Mouse (Mus musculus) heart, postnatal 0 days (tissue): ENCODE data around the gene Klf14.

Experiments used
- CTCF ChIP-seq: IDR thresholded peaks from 2 replicates; pipeline ENCODE4 v1.5.1; 2016; ENCODE audit warnings: antibody characterized with exemption, control low read depth, low read depth
- EP300 ChIP-seq: IDR thresholded peaks from 2 replicates; pipeline ENCODE4 v1.6.1; 2016; ENCODE audit warnings: antibody characterized with exemption, low read depth

- TF ChIP-seq CTCF (no peak), EP300 (no peak)
These were observed 47.3 kb upstream of the Klf14 start for GRCm38 (mm10) chr6:31006111-31006600.
